Mouse (Mus musculus): ENCODE measurements around the gene Ankrd40. TPM values are rescaled to one million over a fixed set of nuclear protein-coding genes. Genes with fewer than 3 reads are reported as not detected.
A peak's percentile ranks its signal among the peaks of the same experiment; 100 is the strongest.

The Ankrd40 gene
- total RNA-seq, 2 experiments from 2014 or later, result 178 to 183 TPM

- DNase-seq, result no peak
Measured at GRCm38 (mm10) chr11:94355521-94356217, 27.9 kb downstream of the Ankrd40 start.

- no peak for DNase-seq
Measured at GRCm38 (mm10) chr11:94359168-94359567, 31.4 kb downstream of the Ankrd40 start.

GRCm38 (mm10) chr11:94361166-94361870 lies 33.5 kb downstream of the Ankrd40 start:
- no peak for DNase-seq

GRCm38 (mm10) chr11:94362101-94362500 lies 34.3 kb downstream of the Ankrd40 start:
- DNase-seq, result no peak

- no peak for DNase-seq
Measured at GRCm38 (mm10) chr11:94363690-94364089, 35.9 kb downstream of the Ankrd40 start.

- DNase-seq, result no peak
Measured at GRCm38 (mm10) chr11:94365340-94365739, 37.5 kb downstream of the Ankrd40 start.

GRCm38 (mm10) chr11:94369981-94370380 lies 42.2 kb downstream of the Ankrd40 start:
- no peak for DNase-seq

- DNase-seq, result no peak
Measured at GRCm38 (mm10) chr11:94370809-94371208, 43.0 kb downstream of the Ankrd40 start.

GRCm38 (mm10) chr11:94374276-94374948 lies 46.6 kb downstream of the Ankrd40 start:
- DNase-seq, result no peak

- no peak for DNase-seq
Measured at GRCm38 (mm10) chr11:94379061-94379460, 51.3 kb downstream of the Ankrd40 start.

GRCm38 (mm10) chr11:94379736-94380135 lies 51.9 kb downstream of the Ankrd40 start:
- DNase-seq, result no peak

- peak; percentile 42 for DNase-seq
Measured at GRCm38 (mm10) chr11:94385977-94386771, 58.4 kb downstream of the Ankrd40 start.

GRCm38 (mm10) chr11:94387756-94388155 lies 60.0 kb downstream of the Ankrd40 start:
- DNase-seq, result no peak

- no peak for DNase-seq
Measured at GRCm38 (mm10) chr11:94389021-94389420, 61.2 kb downstream of the Ankrd40 start.

- DNase-seq, result no peak
Measured at GRCm38 (mm10) chr11:94389724-94390396, 62.1 kb downstream of the Ankrd40 start.

- DNase-seq, result no peak
Measured at GRCm38 (mm10) chr11:94390825-94391224, 63.0 kb downstream of the Ankrd40 start.

Other genes starting within 250 kb of the Ankrd40 start
- 10 to 100 TPM; 62.2 to 69.9 TPM for gene Tob1, start 116.5 kb upstream of the Ankrd40 start, total RNA-seq (2021)
- 1 to 10 TPM; 2.0 TPM for gene Wfikkn2, start 82.0 kb upstream of the Ankrd40 start, total RNA-seq (2021)
- not detected for gene Gm21885, start 46.1 kb upstream of the Ankrd40 start, total RNA-seq (2021)
- 10 to 100 TPM; 47.8 to 50.4 TPM for gene Luc7l3, start 6.0 kb upstream of the Ankrd40 start, total RNA-seq (2021)
- gene Abcc3, start 65.0 kb downstream of the Ankrd40 start, total RNA-seq (2021), result 1 to 10 TPM; 1.6 to 1.8 TPM
- gene Cacna1g, start 146.2 kb downstream of the Ankrd40 start, total RNA-seq (2021), result 10 to 100 TPM; 48.7 to 52.8 TPM
- gene Spata20, start 158.2 kb downstream of the Ankrd40 start, total RNA-seq (2021), result 1 to 10 TPM in 1 of 2 experiments, under 1 TPM in 1; 0.61 to 1.5 TPM
- gene Epn3, start 172.0 kb downstream of the Ankrd40 start, total RNA-seq (2021), result 10 to 100 TPM; 31.3 to 34.3 TPM
- gene Mycbpap, start 193.7 kb downstream of the Ankrd40 start, total RNA-seq (2021), result 1 to 10 TPM; 5.9 to 6.3 TPM
- 10 to 100 TPM; 12.3 to 13.0 TPM for gene Rsad1, start 221.3 kb downstream of the Ankrd40 start, total RNA-seq (2021)
- gene Chad, start 237.0 kb downstream of the Ankrd40 start, total RNA-seq (2021), result under 1 TPM; 0.61 to 0.62 TPM

Data from heart, postnatal 4 days (tissue).